Mouse (Mus musculus) liver, postnatal 0 days (tissue): ENCODE results near the gene Mageb16. TPM values are rescaled to one million over a fixed set of nuclear protein-coding genes. Genes with fewer than 3 reads are reported as not detected.

Experiments
- ATAC-seq: fragments of 200-750 bp; cut with Nextera tagmentation; 2 replicates; pipeline ENCODE4 v1.8.0; 2017; ENCODE audit warnings: mild to moderate bottlenecking, moderate library complexity
- DNase-seq: peaks from one replicate; pipeline ENCODE4 v3.0.0-alpha.2; 2016
- H3K27ac ChIP-seq: fragments of 300-500 bp; sonication (generic); 2 replicates; pipeline ENCODE4 v1.5.1; 2014; ENCODE audit warnings: antibody characterized with exemption, moderate library complexity, mild to moderate bottlenecking, low read depth
- H3K27me3 ChIP-seq: fragments of 300-500 bp; sonication (generic); 2 replicates; pipeline ENCODE4 v1.6.1; 2014; ENCODE audit warnings: low read length, control low read depth, mixed read lengths; ENCODE audit not compliant: insufficient read depth
- H3K36me3 ChIP-seq: fragments of 300-500 bp; sonication (generic); replicated peaks from 2 replicates; pipeline ENCODE4 v1.6.1; 2014; ENCODE audit warnings: mild to moderate bottlenecking, control low read depth, low read length, moderate library complexity, mixed read lengths; ENCODE audit not compliant: insufficient read depth
- H3K4me1 ChIP-seq: fragments of 300-500 bp; sonication (generic); 2 replicates; pipeline ENCODE4 v1.6.1; 2014; ENCODE audit warnings: antibody characterized with exemption, mild to moderate bottlenecking, control low read depth; ENCODE audit not compliant: insufficient read depth
- H3K4me2 ChIP-seq: fragments of 300-500 bp; sonication (generic); 2 replicates; pipeline ENCODE4 v1.6.1; 2014; ENCODE audit warnings: low read depth, mild to moderate bottlenecking, low read length, moderate library complexity, mixed read lengths
- H3K4me3 ChIP-seq: fragments of 300-500 bp; sonication (generic); 2 replicates; pipeline ENCODE4 v1.5.1; 2014; ENCODE audit warnings: low read depth, low read length
- H3K9ac ChIP-seq: fragments of 300-500 bp; sonication (generic); replicated peaks from 2 replicates; pipeline ENCODE4 v1.6.1; 2014; ENCODE audit warnings: mild to moderate bottlenecking, moderate library complexity
- H3K9me3 ChIP-seq: fragments of 300-500 bp; sonication (generic); 2 replicates; pipeline ENCODE4 v1.6.1; 2016; ENCODE audit warnings: mild to moderate bottlenecking, control low read depth, low read length, mixed read lengths
- CTCF ChIP-seq: sonication (generic); IDR thresholded peaks from 2 replicates; pipeline ENCODE4 v1.5.1; 2016; ENCODE audit warnings: antibody characterized with exemption, low read depth
- EP300 ChIP-seq: IDR thresholded peaks from 2 replicates; pipeline ENCODE4 v1.6.1; 2016; ENCODE audit warnings: antibody characterized with exemption, low read depth, mild to moderate bottlenecking
- WGBS: fragments of 180-500 bp; shearing (Covaris S2); extraction: QIAGEN DNeasy Blood & Tissue Kit; methylation state at CpG from one replicate; pipeline ENCODE4 v1.1.7; 2014; ENCODE audit not compliant: insufficient replicate concordance; 5-methylcytosine and 5-hydroxymethylcytosine counted together
- polyA plus RNA-seq: library from polyadenylated mRNA; unstranded; fragments of >200 nt; fragmentation: Nextera tagmentation; extraction: Ambion mirVana; gene quantifications from 2 replicates; pipeline ENCODE4 v1.2.1, GENCODE M21; 2015

The Mageb16 gene
- 0.85 TPM in 2 replicates for polyA plus RNA-seq

GRCm38 (mm10) chrX:79671411-79671810 lies at the start of gene Mageb16:
Mageb16 (minus strand) TSS chrX:79671435.
- TF ChIP-seq EP300, result no peak
- no peak for TF ChIP-seq CTCF
- no peak within 1 kb of the TSS for H3K9ac ChIP-seq
- H3K4me3 ChIP-seq, result no peak within 1 kb of the TSS
- H3K27ac ChIP-seq, result no peak within 1 kb of the TSS
- no peaks in the 10 kb centered on the region for H3K9me3 ChIP-seq
- no peak within 1 kb of the TSS for H3K4me2 ChIP-seq
- no peaks in the 10 kb centered on the region for H3K36me3 ChIP-seq
- 52% methylated on average over 8 of the region's 8 CpGs for WGBS
- no peaks in the 10 kb centered on the region for H3K4me1 ChIP-seq
- ATAC-seq (no peak), DNase-seq (no peak)
- H3K27me3 ChIP-seq, result no peaks in the 10 kb centered on the region

- ATAC-seq, result no peak
Measured at GRCm38 (mm10) chrX:79651091-79651490, 20.1 kb downstream of the Mageb16 start.

GRCm38 (mm10) chrX:79635396-79635795 lies 35.8 kb downstream of the Mageb16 start:
- H3K27me3 ChIP-seq, result no peaks in the 10 kb centered on the region
- H3K9ac ChIP-seq, result no peak overlapping the region
- ATAC-seq (no peak), DNase-seq (no peak)
- no peak overlapping the region for H3K4me3 ChIP-seq
- H3K36me3 ChIP-seq, result no peaks in the 10 kb centered on the region
- H3K4me2 ChIP-seq, result no peak overlapping the region
- no peaks in the 10 kb centered on the region for H3K4me1 ChIP-seq
- 84% methylated on average over 15 of the region's 15 CpGs for WGBS
- H3K9me3 ChIP-seq, result no peaks in the 10 kb centered on the region
- H3K27ac ChIP-seq, result no peak overlapping the region
- TF ChIP-seq CTCF (no peak), EP300 (no peak)

More at GRCm38 (mm10) chrX:79651091-79651490, 20.1 kb downstream of the Mageb16 start:
- no peak for DNase-seq
- H3K27ac ChIP-seq, result no peak overlapping the region
- H3K27me3 ChIP-seq, result no peaks in the 10 kb centered on the region
- H3K4me1 ChIP-seq, result no peaks in the 10 kb centered on the region
- H3K9ac ChIP-seq, result no peak overlapping the region
- H3K4me3 ChIP-seq, result no peak overlapping the region
- H3K9me3 ChIP-seq, result no peaks in the 10 kb centered on the region
- H3K4me2 ChIP-seq, result no peak overlapping the region
- H3K36me3 ChIP-seq, result no peaks in the 10 kb centered on the region
- 51% methylated on average over 2 of the region's 2 CpGs for WGBS
- TF ChIP-seq EP300 (no peak), CTCF (no peak)

GRCm38 (mm10) chrX:79606462-79606861 lies 64.8 kb downstream of the Mageb16 start:
- Histone ChIP-seq H3K4me2 (no peak overlapping the region), H3K36me3 (no peaks in the 10 kb centered on the region), H3K9me3 (no peaks in the 10 kb centered on the region), H3K4me3 (no peak overlapping the region), H3K27me3 (no peaks in the 10 kb centered on the region), H3K4me1 (no peaks in the 10 kb centered on the region), H3K27ac (no peak overlapping the region), H3K9ac (no peak overlapping the region)
- 50% methylated on average over 2 of the region's 2 CpGs for WGBS
- TF ChIP-seq CTCF, result no peak
- TF ChIP-seq EP300, result no peak
- DNase-seq (no peak), ATAC-seq (no peak)

Other genes with a start within 250 kb of the Mageb16 start
- not detected in 2 replicates for gene Gm7173, start 154.2 kb downstream of the Mageb16 start, polyA plus RNA-seq